Comparison of ENCODE assay signal across 8 mouse cellular contexts in genomic region chr4:154334699-154335402, GRCm38 (mm10). TPM values are rescaled to one million over a fixed set of nuclear protein-coding genes. Genes with fewer than 3 reads are reported as not detected.
DNase-seq lines count a peak whose midpoint lies in the region; ATAC-seq lines count a peak whose summit lies in the region.
"Had no signal": no experiment of that assay in that cellular context is flagged by ENCODE, and none has a peak within 500 bp of the region (broad histone marks: within the 10 kb centered on the region; RNA-seq: fewer than 3 reads in every experiment).

No protein-coding gene starts in this region.

- H3K4me2 ChIP-seq in embryonic facial prominence, embryonic 12.5 days (replicated peaks), result peak overlapping the region; percentile 28
- peak overlapping the region; percentile 49 for H3K4me2 ChIP-seq in liver, embryonic 15.5 days

- peak; percentile 78 for DNase-seq in ES-CJ7 (ENCODE audit: low read depth, low spot score)
- DNase-seq in adrenal gland, postnatal 10 days, result peak; percentile 52
- peak; percentile 58 for DNase-seq in heart, postnatal 4 days
- peak; percentile 36 for DNase-seq in retina, adult 2 months (ENCODE audit: low read depth, low spot score)

- 0 out of 2 replicates have a peak overlapping the region, but pooled peaks have one; percentile 10 for H3K4me3 ChIP-seq in embryonic facial prominence, embryonic 12.5 days
- peak overlapping the region; percentile 34 for H3K4me3 ChIP-seq in liver, embryonic 15.5 days (replicated peaks)

- H3K4me1 ChIP-seq in embryonic facial prominence, embryonic 12.5 days, result peaks cover 42% of the 10 kb centered on the region
- H3K4me1 ChIP-seq in liver, embryonic 15.5 days (replicated peaks), result 0 out of 2 replicates have a peak, but pooled peaks cover 8% of the 10 kb centered on the region

- no peak overlapping the region for H3K27ac ChIP-seq in embryonic facial prominence, embryonic 12.5 days
- no peak overlapping the region for H3K27ac ChIP-seq in liver, embryonic 15.5 days (replicated peaks)

- H3K36me3 ChIP-seq in embryonic facial prominence, embryonic 12.5 days, result peaks cover 8% of the 10 kb centered on the region; the same call in 1 of the 2 replicates
- no peaks in the 10 kb centered on the region for H3K36me3 ChIP-seq in liver, embryonic 15.5 days (replicated peaks)

- peak overlapping the region; percentile 15; the same call in 1 of the 2 replicates for H3K9ac ChIP-seq in embryonic facial prominence, embryonic 12.5 days
- H3K9ac ChIP-seq in liver, embryonic 15.5 days, result no peak overlapping the region

- H3K27me3 ChIP-seq in embryonic facial prominence, embryonic 12.5 days, result no peaks in the 10 kb centered on the region
- no peaks in the 10 kb centered on the region for H3K27me3 ChIP-seq in liver, embryonic 15.5 days

- WGBS in embryonic facial prominence, embryonic 12.5 days, result 64% methylated on average over 48 of the region's 48 CpGs
- WGBS in liver, embryonic 15.5 days (ENCODE audit: insufficient replicate concordance), result 42% methylated on average over 48 of the region's 48 CpGs

- no peaks in the 10 kb centered on the region for H3K9me3 ChIP-seq in embryonic facial prominence, embryonic 12.5 days
- H3K9me3 ChIP-seq in liver, embryonic 15.5 days (replicated peaks), result no peaks in the 10 kb centered on the region

- no peak for ATAC-seq in embryonic facial prominence, embryonic 12.5 days (ENCODE audit: insufficient number of reproducible peaks, insufficient read depth, low FRiP score, low TSS enrichment)
- peak; percentile 64; the same call in 1 of the 2 replicates for ATAC-seq in liver, embryonic 15.5 days (ENCODE audit: insufficient read depth)
- ATAC-seq in frontal cortex, adult (ENCODE audit: low TSS enrichment), result no peak

RNA-seq across cellular contexts. Expression of gene B230104I21Rik, which starts 1.1 kb away (rescaled TPM):
- total RNA-seq in adrenal gland, postnatal 10 days (2021), result not detected
- polyA plus RNA-seq in embryonic facial prominence, embryonic 12.5 days (2016; fragmentation: Nextera tagmentation; extraction: Ambion mirVana), result not detected in 2 replicates
- total RNA-seq in heart, postnatal 4 days (2021), result not detected
- not detected in 2 replicates for polyA plus RNA-seq in liver, embryonic 15.5 days (2015; fragmentation: Nextera tagmentation; extraction: Ambion mirVana)
- polyA plus RNA-seq: gonadal fat pad, adult 2 months had no signal

RNA-seq across cellular contexts. Expression of gene Arhgef16, which starts 33.4 kb away (rescaled TPM):
- total RNA-seq in adrenal gland, postnatal 10 days (2021), result 1 to 10 TPM; 1.7 to 2.4 TPM
- polyA plus RNA-seq in embryonic facial prominence, embryonic 12.5 days (2016; fragmentation: Nextera tagmentation; extraction: Ambion mirVana), result 6.0 TPM in 2 replicates
- total RNA-seq in heart, postnatal 4 days (2021), result 1 to 10 TPM in 1 of 2 experiments, under 1 TPM in 1; 0.99 to 1.0 TPM
- polyA plus RNA-seq in liver, embryonic 15.5 days (2015; fragmentation: Nextera tagmentation; extraction: Ambion mirVana), result 4.9 and 5.6 TPM in 2 replicates
